Mouse (Mus musculus): ENCODE results near the gene Cavin1.
A peak's percentile ranks its signal among the peaks of the same experiment; 100 is the strongest.

DNA sequence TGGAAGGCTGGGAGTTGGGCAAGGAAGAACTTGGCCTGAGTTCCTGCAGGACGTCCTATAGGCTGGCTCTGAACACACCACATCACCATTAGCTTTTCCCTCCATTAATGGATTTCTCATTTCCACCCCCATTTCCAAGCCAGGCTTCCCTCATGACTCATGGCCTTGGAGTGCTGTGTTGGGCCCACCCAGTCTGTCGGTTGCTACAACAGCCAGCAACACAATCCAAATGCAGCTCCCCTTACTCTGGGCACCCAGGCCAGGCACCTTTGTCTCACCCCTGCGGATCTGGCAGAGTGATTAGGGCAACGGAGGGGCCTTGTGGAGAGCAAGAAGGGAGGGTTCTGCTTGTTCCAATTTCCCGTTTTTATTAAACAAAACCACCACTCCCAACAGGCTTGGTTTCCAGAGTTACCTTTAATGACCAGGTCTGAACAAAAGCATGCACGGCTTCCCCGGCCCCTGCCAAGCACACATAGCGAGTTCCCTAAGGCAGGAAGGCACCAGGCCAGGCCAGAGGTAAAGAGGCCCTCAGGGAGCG lies 8.2 kb downstream of the Cavin1 start:
- TF ChIP-seq POLR2A (IDR thresholded peaks at IDR 0.05; ENCODE audit: insufficient read length, low read depth), result peak; percentile 5
- no peak for TF ChIP-seq POLR2AphosphoS2 (IDR thresholded peaks at IDR 0.05; ENCODE audit: insufficient read length, low read depth)
- TF ChIP-seq MYOD1 (IDR thresholded peaks at IDR 0.05; ENCODE audit: control insufficient read depth in 1 of 3, insufficient read length in 2 of 3, low read depth in 2 of 3), result peak in 1 of 3 experiments; percentile 36
- TF ChIP-seq CEBPB (IDR thresholded peaks at IDR 0.05; ENCODE audit: insufficient read depth, poor library complexity, severe bottlenecking), result no peak
- no peak for TF ChIP-seq USF1 (IDR thresholded peaks at IDR 0.05; ENCODE audit: low read depth)
- TF ChIP-seq E2F4 (IDR thresholded peaks at IDR 0.05; ENCODE audit: insufficient read depth), result no peak
- TF ChIP-seq TCF12 (IDR thresholded peaks at IDR 0.05; ENCODE audit: insufficient read depth, poor library complexity, severe bottlenecking), result no peak
- TF ChIP-seq MYOG (IDR thresholded peaks at IDR 0.05; ENCODE audit: control insufficient read depth in 1 of 3, insufficient read depth in 1 of 3, insufficient read length in 2 of 3, low read depth in 2 of 3), result no peak
- no peak for TF ChIP-seq MAX (IDR thresholded peaks at IDR 0.05; ENCODE audit: low read depth)
- no peak for TF ChIP-seq TCF3 (IDR thresholded peaks at IDR 0.05; ENCODE audit: insufficient read length, low read depth)
- no peak for TF ChIP-seq REST (IDR thresholded peaks at IDR 0.05; ENCODE audit: insufficient read depth, insufficient read length)
- no peak for TF ChIP-seq SRF (IDR thresholded peaks at IDR 0.05; ENCODE audit: control insufficient read depth, insufficient read length, low read depth)

Data from myocyte (in vitro differentiated cells).